Mouse (Mus musculus) G1E (cell line): ENCODE measurements at regions not wholly inside any gene's neighbourhood (a gene's known extent, or its start where the extent isn't known, plus 50 kb on each side); places are given as distances from the start of the nearest gene placed in this dataset.

Source experiments
- CTCF ChIP-seq: IDR thresholded peaks from 2 replicates; pipeline ENCODE4 v1.5.1; 2012; ENCODE audit warnings: low read depth, low read length, inconsistent platforms, mixed read lengths
- GATA1 ChIP-seq: IDR thresholded peaks from 2 replicates; pipeline ENCODE4 v1.6.1; 2012; ENCODE audit warnings: borderline replicate concordance, low read length, inconsistent platforms, mixed read lengths
- POLR2AphosphoS5 ChIP-seq: IDR thresholded peaks from 2 replicates; pipeline ENCODE4 v1.6.1; 2012; ENCODE audit warnings: low read depth, low read length, inconsistent platforms; ENCODE audit not compliant: insufficient replicate concordance
- TAL1 ChIP-seq: conservative IDR thresholded peaks from 2 replicates; pipeline ENCODE4 v1.6.1; 2012; ENCODE audit warnings: low read depth, low read length, inconsistent platforms, mixed read lengths

DNA sequence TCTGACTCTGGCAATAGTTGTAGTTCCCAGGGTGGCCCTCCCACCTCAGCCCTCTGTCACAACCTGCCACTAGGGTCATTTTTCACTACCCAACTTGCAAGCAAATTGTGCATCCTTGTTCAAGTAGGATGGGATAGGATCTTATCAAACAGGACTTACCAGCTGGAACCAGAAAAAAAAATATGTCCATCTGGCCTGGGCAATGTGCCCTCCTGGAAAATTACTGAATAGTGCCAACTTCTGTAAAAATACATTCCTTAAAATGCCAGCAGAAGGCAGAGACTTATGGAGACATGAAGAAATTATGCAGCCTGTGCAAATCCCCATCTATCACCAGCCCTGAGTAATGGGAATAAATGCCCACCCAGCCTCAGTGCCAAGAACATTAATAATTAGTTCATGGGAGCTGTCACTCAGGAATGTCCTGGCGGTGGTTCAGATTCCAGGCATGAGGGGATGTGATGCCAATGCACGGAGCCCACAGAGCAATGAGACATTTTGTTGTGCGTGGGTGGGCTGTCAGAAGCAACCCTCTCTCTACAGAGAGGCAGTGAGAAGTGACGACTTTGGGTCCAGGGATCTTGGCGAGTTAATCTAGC is 139.6 kb downstream of the Otor start:
- TF ChIP-seq CTCF = no peak
- no peak for TF ChIP-seq GATA1
- TF ChIP-seq TAL1 = no peak
- TF ChIP-seq POLR2AphosphoS5 = no peak
